Mouse (Mus musculus) heart, postnatal 0 days (tissue): ENCODE data around the gene Siglece.

Experiments used
- CTCF ChIP-seq: IDR thresholded peaks from 2 replicates; pipeline ENCODE4 v1.5.1; 2016; ENCODE audit warnings: antibody characterized with exemption, control low read depth, low read depth
- EP300 ChIP-seq: IDR thresholded peaks from 2 replicates; pipeline ENCODE4 v1.6.1; 2016; ENCODE audit warnings: antibody characterized with exemption, low read depth

- TF ChIP-seq CTCF (no peak), EP300 (no peak)
These were observed 52.8 kb downstream of the Siglece start, which contains the start of gene Zfp819 for GRCm38 (mm10) chr7:43606896-43607742.
